Mouse (Mus musculus) forebrain, embryonic 14.5 days (tissue): ENCODE measurements around the gene Gm3685. TPM values are rescaled to one million over a fixed set of nuclear protein-coding genes. Genes with fewer than 3 reads are reported as not detected.
A peak's percentile ranks its signal among the peaks of the same experiment; 100 is the strongest.
"Not testable (repeated sequence)": the region's sequence is repeated elsewhere in the genome, so short reads cannot be mapped to it uniquely, and the experiment has no call there.

Experiments
- ATAC-seq: fragments of 200-750 bp; cut with Nextera tagmentation; 2 replicates; pipeline ENCODE4 v1.8.0; 2017; ENCODE audit warnings: mild to moderate bottlenecking, moderate library complexity
- DNase-seq: peaks from one replicate; pipeline ENCODE4 v3.0.0-alpha.2; 2015; ENCODE audit warnings: low spot score
- H3K27ac ChIP-seq: fragments of 300-500 bp; sonication (generic); 2 replicates; pipeline ENCODE4 v1.5.1; 2014; ENCODE audit warnings: low read depth, mild to moderate bottlenecking, control low read depth, low read length, moderate library complexity
- H3K27me3 ChIP-seq: fragments of 300-500 bp; sonication (generic); replicated peaks from 2 replicates; pipeline ENCODE4 v1.6.1; 2014; ENCODE audit warnings: low read length, control low read depth, mixed read lengths; ENCODE audit not compliant: control insufficient read depth, insufficient read depth
- H3K36me3 ChIP-seq: fragments of 300-500 bp; sonication (generic); 2 replicates; pipeline ENCODE4 v1.6.1; 2014; ENCODE audit warnings: low read length, control low read depth; ENCODE audit not compliant: control insufficient read depth, insufficient read depth
- H3K4me1 ChIP-seq: fragments of 300-500 bp; sonication (generic); 2 replicates; pipeline ENCODE4 v1.6.1; 2014; ENCODE audit warnings: antibody characterized with exemption, low read length, control low read depth; ENCODE audit not compliant: control insufficient read depth, insufficient read depth
- H3K4me2 ChIP-seq: fragments of 300-500 bp; sonication (generic); 2 replicates; pipeline ENCODE4 v1.6.1; 2014; ENCODE audit warnings: mild to moderate bottlenecking, control low read depth, low read length
- H3K4me3 ChIP-seq: fragments of 300-500 bp; sonication (generic); 2 replicates; pipeline ENCODE4 v1.5.1; 2014; ENCODE audit warnings: low read depth, low read length, control low read depth
- H3K9ac ChIP-seq: fragments of 300-500 bp; sonication (generic); 2 replicates; pipeline ENCODE4 v1.6.1; 2014; ENCODE audit warnings: mild to moderate bottlenecking, low read length, control low read depth, moderate library complexity
- H3K9me3 ChIP-seq: fragments of 300-500 bp; sonication (generic); replicated peaks from 2 replicates; pipeline ENCODE4 v1.6.1; 2016; ENCODE audit warnings: low read length, control low read depth, mixed read lengths; ENCODE audit not compliant: control insufficient read depth
- WGBS: fragments of 180-500 bp; shearing (Covaris S2); extraction: QIAGEN DNeasy Blood & Tissue Kit; methylation state at CpG from one replicate; pipeline ENCODE4 v1.1.7; 2014; 5-methylcytosine and 5-hydroxymethylcytosine counted together
- polyA plus RNA-seq: library from polyadenylated mRNA; unstranded; fragments of >200 nt; fragmentation: Nextera tagmentation; extraction: Ambion mirVana; gene quantifications from 2 replicates; pipeline ENCODE4 v1.2.1, GENCODE M21; 2014

Gene Gm3685
- polyA plus RNA-seq = not detected in 2 replicates

- WGBS = no CpG with 5 or more reads among the region's 2 CpGs
- DNase-seq, H3K27me3 ChIP-seq, ATAC-seq, H3K4me2 ChIP-seq, H3K9me3 ChIP-seq, H3K36me3 ChIP-seq, H3K9ac ChIP-seq, H3K4me1 ChIP-seq, H3K4me3 ChIP-seq, H3K27ac ChIP-seq: not testable (repeated sequence)
Observed at GRCm38 (mm10) chr14:7044870-7045269, at the start of gene Gm3685. TSS of gene Gm3685 (minus strand) at chr14:7044970.

- not testable (repeated sequence) for ATAC-seq, H3K27ac ChIP-seq, H3K36me3 ChIP-seq, H3K27me3 ChIP-seq, H3K9me3 ChIP-seq, H3K4me1 ChIP-seq
- Histone ChIP-seq H3K4me3 (peak within 1 kb of the TSS; percentile 39), H3K9ac (peak within 1 kb of the TSS; percentile 66), H3K4me2 (peak within 1 kb of the TSS; percentile 69)
- WGBS = under 1% methylated on average over 37 of the region's 70 CpGs
- peak; percentile 22 for DNase-seq
Observed at GRCm38 (mm10) chr14:7026781-7027749, 17.7 kb downstream of the Gm3685 start, which contains the start of gene Gm10406. TSS of gene Gm10406 (minus strand) at chr14:7027449.

GRCm38 (mm10) chr14:7026274-7026673 is 18.5 kb downstream of the Gm3685 start:
- not testable (repeated sequence) for DNase-seq, H3K4me3 ChIP-seq, H3K9me3 ChIP-seq, ATAC-seq, H3K4me1 ChIP-seq, H3K36me3 ChIP-seq, H3K27ac ChIP-seq, H3K27me3 ChIP-seq, H3K9ac ChIP-seq
- H3K4me2 ChIP-seq = peak overlapping the region; percentile 69; the same call in 1 of the 2 replicates
- under 1% methylated on average over 7 of the region's 9 CpGs for WGBS

Other genes with a start within 250 kb of the Gm3685 start
- gene Gm3642, start 204.7 kb downstream of the Gm3685 start, polyA plus RNA-seq = not detected in 2 replicates
- gene Gm3667, start 155.0 kb downstream of the Gm3685 start, polyA plus RNA-seq = 6.6 and 7.6 TPM in 2 replicates
- gene Gm6356, start 71.2 kb downstream of the Gm3685 start, polyA plus RNA-seq = not detected in 2 replicates
- gene Gm10406, start 17.5 kb downstream of the Gm3685 start, polyA plus RNA-seq = 2.6 and 3.0 TPM in 2 replicates
- 5.9 and 7.3 TPM in 2 replicates for gene Gm3696, start 55.7 kb upstream of the Gm3685 start, polyA plus RNA-seq
- gene Gm6676, start 80.4 kb upstream of the Gm3685 start, polyA plus RNA-seq = not detected in 2 replicates
- gene Gm3512, start 129.6 kb upstream of the Gm3685 start, polyA plus RNA-seq = 5.4 and 8.0 TPM in 2 replicates
- not detected in 2 replicates for gene Gm16434, start 149.6 kb upstream of the Gm3685 start, polyA plus RNA-seq
- gene Gm3727, start 219.7 kb upstream of the Gm3685 start, polyA plus RNA-seq = not detected in 2 replicates